Mouse (Mus musculus) liver, embryonic 14.5 days (tissue): ENCODE measurements around the gene Ino80. TPM values are rescaled to one million over a fixed set of nuclear protein-coding genes. Genes with fewer than 3 reads are reported as not detected.
A peak's percentile ranks its signal among the peaks of the same experiment; 100 is the strongest.

Source experiments
- ATAC-seq: fragments of 200-750 bp; cut with Nextera tagmentation; 2 replicates; pipeline ENCODE4 v1.8.0; 2017; ENCODE audit warnings: moderate number of reproducible peaks, mild to moderate bottlenecking, moderate library complexity; ENCODE audit not compliant: insufficient read depth
- DNase-seq, 3 experiments: peaks; one replicate each; pipeline ENCODE4 v3.0.0-alpha.2; 2012 to 2013; ENCODE audit warnings: low read depth in 3 of 3, low spot score in 3 of 3
- H3K27ac ChIP-seq: fragments of 300-500 bp; sonication (generic); 2 replicates; pipeline ENCODE4 v1.5.1; 2014; ENCODE audit warnings: moderate library complexity, mild to moderate bottlenecking, control low read depth, inconsistent platforms
- H3K27me3 ChIP-seq: fragments of 300-500 bp; sonication (generic); 2 replicates; pipeline ENCODE4 v1.6.1; 2014; ENCODE audit warnings: mild to moderate bottlenecking, low read length, moderate library complexity; ENCODE audit not compliant: control insufficient read depth, insufficient read depth
- H3K36me3 ChIP-seq: fragments of 300-500 bp; sonication (generic); replicated peaks from 2 replicates; pipeline ENCODE4 v1.6.1; 2014; ENCODE audit warnings: low read depth; ENCODE audit not compliant: control insufficient read depth, insufficient read depth
- H3K4me1 ChIP-seq, 2 experiments: fragments of 200-500 bp in 1 of 2; fragments of 300-500 bp in 1 of 2; sonication (generic) in 1 of 2; replicated peaks; 2 replicates each; pipeline ENCODE4 v1.6.1; 2012 to 2014; ENCODE audit warnings: antibody characterized with exemption in 1 of 2, inconsistent platforms in 1 of 2, low read length in 1 of 2; ENCODE audit not compliant: control insufficient read depth in 2 of 2, insufficient read depth in 2 of 2
- H3K4me2 ChIP-seq: fragments of 300-500 bp; sonication (generic); 2 replicates; pipeline ENCODE4 v1.6.1; 2014; ENCODE audit warnings: low read depth, mild to moderate bottlenecking, control low read depth, moderate library complexity
- H3K4me3 ChIP-seq, 2 experiments: fragments of 200-500 bp in 1 of 2; fragments of 300-500 bp in 1 of 2; sonication (generic) in 1 of 2; 2 replicates each; pipeline ENCODE4 v1.5.1; 2012 to 2014; ENCODE audit warnings: low read depth in 2 of 2, low read length in 2 of 2, mild to moderate bottlenecking in 2 of 2, control low read depth in 1 of 2, inconsistent platforms in 1 of 2, moderate library complexity in 1 of 2; ENCODE audit not compliant: insufficient read depth in 1 of 2
- H3K9ac ChIP-seq: fragments of 300-500 bp; sonication (generic); replicated peaks from 2 replicates; pipeline ENCODE4 v1.6.1; 2014; ENCODE audit warnings: mild to moderate bottlenecking, control low read depth, moderate library complexity
- H3K9me3 ChIP-seq: fragments of 300-500 bp; sonication (generic); 2 replicates; pipeline ENCODE4 v1.6.1; 2016; ENCODE audit warnings: low read length, mixed read lengths; ENCODE audit not compliant: control insufficient read depth
- CTCF ChIP-seq: IDR thresholded peaks from 2 replicates; pipeline ENCODE4 v1.5.1; 2016; ENCODE audit warnings: antibody characterized with exemption, low read depth, control low read depth
- EP300 ChIP-seq: IDR thresholded peaks from 2 replicates; pipeline ENCODE4 v1.6.1; 2016; ENCODE audit warnings: antibody characterized with exemption, low read depth
- WGBS: fragments of 180-500 bp; shearing (Covaris S2); extraction: QIAGEN DNeasy Blood & Tissue Kit; methylation state at CpG from one replicate; pipeline ENCODE4 v1.1.7; 2014; ENCODE audit not compliant: insufficient replicate concordance; 5-methylcytosine and 5-hydroxymethylcytosine counted together
- polyA plus RNA-seq, 2 experiments: library from polyadenylated mRNA; depleted of rRNA in 1 of 2; stranded (reverse) in 1 of 2; unstranded in 1 of 2; fragments of >200 nt; fragmentation: Nextera tagmentation in 1 of 2; extraction: Ambion mirVana in 1 of 2; gene quantifications; 2 replicates each; pipeline versions ENCODE4 v1.2.1 to v1.2.3; 2012 to 2014

Ino80 gene
- polyA plus RNA-seq, 2 experiments, result 1.8 to 4.4 TPM

- Histone ChIP-seq H3K4me2 (peak overlapping the region; percentile 78), H3K27me3 (peaks cover 4% of the 10 kb centered on the region), H3K36me3 (no peaks in the 10 kb centered on the region), H3K4me3 (peak overlapping the region; percentile 56 to 62), H3K9me3 (no peaks in the 10 kb centered on the region), H3K27ac (no peak overlapping the region), H3K9ac (peak overlapping the region; percentile 65), H3K4me1 (peaks cover 0 to 3% of the 10 kb centered on the region in 2 experiments; a peak in 2 of 4 replicates)
- WGBS, result 5% methylated on average over 60 of the region's 60 CpGs
- peak; percentile 81 for ATAC-seq
- no peak for TF ChIP-seq EP300
- TF ChIP-seq CTCF, result peak; percentile 87
- peak; percentile 49 to 59 (median 57) for DNase-seq
These were observed 139.8 kb downstream of the Ino80 start for GRCm38 (mm10) chr2:119337425-119338265.

DNA sequence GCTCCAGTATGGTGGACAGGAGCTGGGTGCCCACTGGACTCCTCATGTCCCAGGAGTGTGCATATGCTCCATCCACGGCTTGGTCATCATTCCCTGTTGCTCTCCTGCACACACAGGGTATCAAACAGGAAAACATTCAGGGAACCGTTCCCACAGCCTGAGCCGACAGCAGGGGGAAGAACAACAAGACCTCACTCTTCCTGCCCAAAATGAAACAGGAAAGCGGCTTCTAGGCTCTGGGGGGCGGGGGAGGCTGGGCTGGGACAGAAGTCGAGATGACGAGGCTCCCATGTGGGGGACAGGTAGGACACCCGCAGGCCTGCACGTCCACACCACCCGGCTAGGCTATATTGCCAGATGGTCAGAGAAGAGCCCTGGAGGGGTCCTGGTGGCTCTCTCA is 141.0 kb downstream of the Ino80 start:
- 26% methylated on average over 10 of the region's 10 CpGs for WGBS
- Histone ChIP-seq H3K27me3 (peaks cover 12% of the 10 kb centered on the region), H3K27ac (no peak overlapping the region), H3K4me2 (no peak overlapping the region), H3K4me3 (no peak overlapping the region), H3K4me1 (peaks cover 0 to 3% of the 10 kb centered on the region in 2 experiments; a peak in 2 of 4 replicates), H3K36me3 (no peaks in the 10 kb centered on the region), H3K9me3 (no peaks in the 10 kb centered on the region), H3K9ac (no peak overlapping the region)
- no peak for ATAC-seq
- DNase-seq, result no peak
- no peak for TF ChIP-seq CTCF
- no peak for TF ChIP-seq EP300

DNA sequence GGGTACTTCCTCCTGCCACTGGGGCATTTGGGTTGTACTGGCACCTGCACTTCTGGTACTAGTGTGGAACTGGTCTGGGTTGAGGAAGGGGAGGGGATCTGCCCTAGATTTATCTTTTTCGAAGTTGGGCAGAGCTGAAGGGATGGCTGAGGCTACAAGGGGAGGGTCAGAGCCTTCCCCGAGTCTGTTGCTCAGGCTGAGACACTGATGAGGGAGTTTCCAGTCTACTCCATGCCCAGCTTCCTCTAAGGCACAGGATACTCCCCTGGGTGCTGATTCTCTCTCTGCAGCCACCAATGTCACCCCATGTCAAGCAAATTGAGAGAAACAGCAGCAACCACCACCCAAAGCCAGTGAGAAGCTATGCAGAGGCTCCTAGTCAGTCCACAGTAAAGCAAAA is 141.5 kb downstream of the Ino80 start:
- no peak overlapping the region for H3K27ac ChIP-seq
- H3K4me3 ChIP-seq, result no peak overlapping the region
- no peaks in the 10 kb centered on the region for H3K9me3 ChIP-seq
- DNase-seq (no peak), ATAC-seq (no peak)
- peaks cover 16% of the 10 kb centered on the region for H3K27me3 ChIP-seq
- H3K4me1 ChIP-seq, result peaks cover 0 to 3% of the 10 kb centered on the region in 2 experiments; a peak in 2 of 4 replicates
- WGBS, result 28% methylated on average over 2 of the region's 2 CpGs
- no peaks in the 10 kb centered on the region for H3K36me3 ChIP-seq
- no peak overlapping the region for H3K4me2 ChIP-seq
- H3K9ac ChIP-seq, result no peak overlapping the region
- TF ChIP-seq EP300 (no peak), CTCF (no peak)

- H3K4me1 ChIP-seq, result peaks cover 0 to 3% of the 10 kb centered on the region in 2 experiments; a peak in 2 of 4 replicates
- no peak for ATAC-seq
- no peak overlapping the region for H3K9ac ChIP-seq
- H3K4me3 ChIP-seq, result no peak overlapping the region
- TF ChIP-seq EP300 (no peak), CTCF (no peak)
- no peak for DNase-seq
- H3K36me3 ChIP-seq, result no peaks in the 10 kb centered on the region
- peaks cover 16% of the 10 kb centered on the region for H3K27me3 ChIP-seq
- no peak overlapping the region for H3K27ac ChIP-seq
- WGBS, result 73% methylated on average over 1 of the region's 1 CpGs
- H3K9me3 ChIP-seq, result no peaks in the 10 kb centered on the region
- H3K4me2 ChIP-seq, result no peak overlapping the region
These were observed 142.0 kb downstream of the Ino80 start for GRCm38 (mm10) chr2:119335535-119335934.

- Histone ChIP-seq H3K27me3 (peaks cover 21% of the 10 kb centered on the region), H3K4me1 (peaks cover 0 to 3% of the 10 kb centered on the region in 2 experiments; a peak in 2 of 4 replicates), H3K36me3 (no peaks in the 10 kb centered on the region), H3K4me3 (no peak overlapping the region), H3K9me3 (no peaks in the 10 kb centered on the region), H3K4me2 (no peak overlapping the region), H3K9ac (no peak overlapping the region), H3K27ac (no peak overlapping the region)
- no peak for ATAC-seq
- no peak for DNase-seq
- TF ChIP-seq CTCF (no peak), EP300 (no peak)
- 64% methylated on average over 7 of the region's 7 CpGs for WGBS
These were observed 142.4 kb downstream of the Ino80 start for GRCm38 (mm10) chr2:119334964-119335525.
